Mouse (Mus musculus) stomach, postnatal 0 days (tissue): ENCODE measurements around the gene Rabggta. TPM values are rescaled to one million over a fixed set of nuclear protein-coding genes. Genes with fewer than 3 reads are reported as not detected.

Experiments used
- ATAC-seq: fragments of 200-750 bp; cut with Nextera tagmentation; 2 replicates; pipeline ENCODE4 v1.8.0; 2017; ENCODE audit not compliant: low FRiP score, low TSS enrichment
- DNase-seq: peaks from one replicate; pipeline ENCODE4 v3.0.0-alpha.2; 2016; ENCODE audit warnings: low spot score
- H3K27ac ChIP-seq: fragments of 300-500 bp; sonication (generic); replicated peaks from 2 replicates; pipeline ENCODE4 v1.5.1; 2014; ENCODE audit warnings: mild to moderate bottlenecking, control low read depth
- H3K27me3 ChIP-seq: fragments of 300-500 bp; sonication (generic); 2 replicates; pipeline ENCODE4 v1.6.1; 2014; ENCODE audit warnings: low read length; ENCODE audit not compliant: control insufficient read depth, insufficient read depth
- H3K36me3 ChIP-seq: fragments of 300-500 bp; sonication (generic); 2 replicates; pipeline ENCODE4 v1.6.1; 2014; ENCODE audit warnings: low read length, mixed read lengths; ENCODE audit not compliant: control insufficient read depth, insufficient read depth
- H3K4me1 ChIP-seq: fragments of 300-500 bp; sonication (generic); replicated peaks from 2 replicates; pipeline ENCODE4 v1.6.1; 2014; ENCODE audit warnings: antibody characterized with exemption; ENCODE audit not compliant: control insufficient read depth, insufficient read depth
- H3K4me2 ChIP-seq: fragments of 300-500 bp; sonication (generic); replicated peaks from 2 replicates; pipeline ENCODE4 v1.6.1; 2014; ENCODE audit warnings: low read depth, mild to moderate bottlenecking, control low read depth, moderate library complexity
- H3K4me3 ChIP-seq: fragments of 300-500 bp; sonication (generic); 2 replicates; pipeline ENCODE4 v1.5.1; 2014; ENCODE audit warnings: low read depth, low read length, control low read depth
- H3K9ac ChIP-seq: fragments of 300-500 bp; sonication (generic); 2 replicates; pipeline ENCODE4 v1.6.1; 2014; ENCODE audit warnings: mild to moderate bottlenecking, low read length, control low read depth, mixed read lengths
- H3K9me3 ChIP-seq: fragments of 300-500 bp; sonication (generic); 2 replicates; pipeline ENCODE4 v1.6.1; 2016; ENCODE audit warnings: low read length; ENCODE audit not compliant: control insufficient read depth
- CTCF ChIP-seq: IDR thresholded peaks from 2 replicates; pipeline ENCODE4 v1.5.1; 2016; ENCODE audit warnings: antibody characterized with exemption, low read depth, mild to moderate bottlenecking, moderate library complexity
- EP300 ChIP-seq: optimal IDR thresholded peaks from 2 replicates; pipeline ENCODE3; 2016; ENCODE audit warnings: antibody characterized with exemption
- WGBS: fragments of 180-500 bp; shearing (Covaris S2); extraction: QIAGEN DNeasy Blood & Tissue Kit; methylation state at CpG from one replicate; pipeline ENCODE4 v1.1.7; 2014; 5-methylcytosine and 5-hydroxymethylcytosine counted together
- polyA plus RNA-seq: library from polyadenylated mRNA; unstranded; fragments of >200 nt; fragmentation: Nextera tagmentation; extraction: Ambion mirVana; gene quantifications from 2 replicates; pipeline ENCODE4 v1.2.1, GENCODE M21; 2015

Rabggta gene
- polyA plus RNA-seq, 1 experiment from 2014 or later: 27.3 TPM

DNA sequence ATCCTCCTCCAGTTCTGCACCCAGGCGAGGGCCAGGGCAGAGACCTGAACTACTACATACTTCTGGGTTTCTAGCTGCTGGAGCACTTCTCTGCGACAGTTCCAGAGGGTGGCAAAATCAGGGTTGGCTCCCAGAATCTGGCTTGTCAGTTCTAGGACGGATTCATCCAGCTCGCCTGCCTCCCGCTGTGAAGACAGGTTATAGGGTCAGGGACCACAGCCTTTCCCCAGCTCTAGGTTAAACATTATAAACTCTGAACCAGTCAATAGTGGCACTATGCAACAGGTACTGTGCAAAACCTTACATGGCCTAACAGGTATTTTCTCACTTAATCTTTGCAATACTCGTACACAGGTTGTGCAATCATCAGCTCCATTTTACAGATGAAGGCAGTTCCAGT, 987 bp downstream of the Rabggta start:
- ATAC-seq (no peak), DNase-seq (no peak)
- Histone ChIP-seq H3K4me1 (no peaks in the 10 kb centered on the region), H3K36me3 (peaks cover 10% of the 10 kb centered on the region; the same call in 1 of the 2 replicates), H3K27ac (peak overlapping the region; percentile 92; the same call in 1 of the 2 replicates), H3K9ac (peak overlapping the region; percentile 82), H3K9me3 (no peaks in the 10 kb centered on the region), H3K4me3 (peak overlapping the region; percentile 81), H3K27me3 (no peaks in the 10 kb centered on the region), H3K4me2 (peak overlapping the region; percentile 70)
- TF ChIP-seq EP300: no peak
- TF ChIP-seq CTCF: no peak
- WGBS: 72% methylated on average over 6 of the region's 6 CpGs

DNA sequence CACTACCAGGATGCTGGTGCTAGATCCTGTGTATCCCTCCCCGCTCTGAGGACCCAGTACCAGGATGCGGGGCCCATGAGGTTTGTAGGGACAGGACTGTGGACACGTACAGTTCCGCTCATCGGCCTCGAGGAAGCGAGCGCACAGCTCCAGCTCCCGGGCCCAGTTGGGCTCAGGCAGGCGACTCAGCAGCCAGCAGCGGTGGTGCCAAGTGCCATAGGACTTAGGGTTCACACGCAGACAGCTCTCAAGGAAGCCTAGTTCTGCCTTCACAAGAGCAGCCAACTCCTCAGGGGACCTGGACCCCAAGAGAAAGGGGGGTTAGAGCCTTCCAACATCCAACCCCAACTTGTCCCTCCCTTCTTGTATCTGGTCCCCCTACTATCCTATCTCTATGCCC, 1.4 kb downstream of the Rabggta start:
- H3K9ac ChIP-seq: no peak overlapping the region
- 92% methylated on average over 12 of the region's 12 CpGs for WGBS
- ATAC-seq (no peak), DNase-seq (no peak)
- no peak overlapping the region for H3K4me2 ChIP-seq
- H3K36me3 ChIP-seq: peaks cover 11% of the 10 kb centered on the region; the same call in 1 of the 2 replicates
- no peaks in the 10 kb centered on the region for H3K9me3 ChIP-seq
- TF ChIP-seq CTCF (no peak), EP300 (no peak)
- no peaks in the 10 kb centered on the region for H3K4me1 ChIP-seq
- 0 out of 2 replicates have a peak overlapping the region, but pooled peaks have one; percentile 81 for H3K4me3 ChIP-seq
- no peaks in the 10 kb centered on the region for H3K27me3 ChIP-seq
- no peak overlapping the region for H3K27ac ChIP-seq

DNA sequence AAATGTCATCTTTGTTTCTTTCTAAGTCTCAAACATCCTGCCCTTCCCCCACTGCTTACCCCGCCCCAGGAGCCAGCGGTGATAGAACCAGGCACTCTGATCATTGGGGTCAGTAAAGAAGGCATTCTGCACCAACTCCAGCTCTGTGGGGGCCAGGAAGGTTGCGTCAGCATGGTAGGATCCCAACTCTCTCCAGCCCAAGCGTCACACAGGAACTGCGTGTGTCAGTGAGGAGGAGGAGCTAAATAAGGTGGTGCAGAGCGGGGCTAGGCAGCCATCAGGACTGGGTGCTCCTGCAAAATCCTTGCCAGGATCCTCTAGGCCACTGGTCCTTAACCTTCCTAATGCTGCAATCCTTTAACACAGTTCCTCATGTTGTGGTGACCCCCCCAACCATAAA, 2.3 kb downstream of the Rabggta start:
- no peak overlapping the region for H3K4me3 ChIP-seq
- ATAC-seq (no peak), DNase-seq (no peak)
- no peak overlapping the region for H3K4me2 ChIP-seq
- H3K27ac ChIP-seq: no peak overlapping the region
- 83% methylated on average over 6 of the region's 6 CpGs for WGBS
- H3K9ac ChIP-seq: no peak overlapping the region
- TF ChIP-seq CTCF: no peak
- TF ChIP-seq EP300: no peak
- H3K4me1 ChIP-seq: no peaks in the 10 kb centered on the region
- H3K36me3 ChIP-seq: peaks cover 11% of the 10 kb centered on the region; the same call in 1 of the 2 replicates
- no peaks in the 10 kb centered on the region for H3K27me3 ChIP-seq
- H3K9me3 ChIP-seq: no peaks in the 10 kb centered on the region

DNA sequence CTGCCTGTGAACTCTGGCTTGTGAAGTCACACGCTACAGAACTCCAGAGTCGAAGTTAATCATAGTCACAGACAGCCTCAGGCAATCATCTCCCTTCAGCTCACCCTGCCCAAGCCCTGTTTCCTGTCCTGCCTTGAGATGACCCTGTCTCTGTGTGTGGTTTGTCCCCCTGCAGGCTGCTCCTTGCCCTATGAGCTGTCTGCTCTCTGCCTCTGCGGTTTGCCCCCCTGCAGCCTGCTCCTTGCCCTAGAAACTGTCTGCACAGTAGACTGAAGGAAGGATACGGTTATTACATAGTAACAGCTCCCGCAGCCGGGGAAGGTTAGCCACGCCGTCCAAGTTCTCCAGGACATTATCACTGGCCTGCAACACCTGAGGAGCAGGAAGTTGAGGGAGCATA, 5.2 kb downstream of the Rabggta start:
- H3K9ac ChIP-seq: no peak overlapping the region
- no peaks in the 10 kb centered on the region for H3K9me3 ChIP-seq
- H3K27ac ChIP-seq: no peak overlapping the region
- no peak overlapping the region for H3K4me2 ChIP-seq
- H3K27me3 ChIP-seq: no peaks in the 10 kb centered on the region
- H3K4me1 ChIP-seq: peaks cover 3% of the 10 kb centered on the region; the same call in 1 of the 2 replicates
- DNase-seq: no peak
- H3K4me3 ChIP-seq: no peak overlapping the region
- TF ChIP-seq CTCF (no peak), EP300 (no peak)
- peaks cover 11% of the 10 kb centered on the region; the same call in 1 of the 2 replicates for H3K36me3 ChIP-seq
- 80% methylated on average over 8 of the region's 8 CpGs for WGBS
- ATAC-seq: no peak

DNA sequence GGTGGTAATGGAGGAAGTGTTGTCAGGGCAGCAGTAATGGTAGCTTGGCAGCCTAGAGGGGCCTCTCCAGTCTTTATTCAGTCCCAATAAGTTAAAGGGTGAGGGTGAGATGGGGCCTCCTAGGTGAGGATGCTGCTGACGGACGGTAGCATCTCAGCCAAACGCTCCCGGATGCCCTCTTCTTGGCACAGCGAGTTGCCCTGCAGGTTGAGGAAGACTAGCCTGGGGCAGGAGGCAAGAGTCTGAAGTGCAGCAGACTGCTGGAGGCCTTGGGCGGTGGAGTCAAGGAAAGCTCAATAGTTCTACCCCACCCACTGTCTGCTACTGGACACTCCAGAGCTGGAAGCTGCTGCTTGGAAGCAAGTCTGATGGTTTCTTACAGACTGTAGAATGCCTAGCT, 5.8 kb downstream of the Rabggta start:
- no peak overlapping the region for H3K9ac ChIP-seq

DNA sequence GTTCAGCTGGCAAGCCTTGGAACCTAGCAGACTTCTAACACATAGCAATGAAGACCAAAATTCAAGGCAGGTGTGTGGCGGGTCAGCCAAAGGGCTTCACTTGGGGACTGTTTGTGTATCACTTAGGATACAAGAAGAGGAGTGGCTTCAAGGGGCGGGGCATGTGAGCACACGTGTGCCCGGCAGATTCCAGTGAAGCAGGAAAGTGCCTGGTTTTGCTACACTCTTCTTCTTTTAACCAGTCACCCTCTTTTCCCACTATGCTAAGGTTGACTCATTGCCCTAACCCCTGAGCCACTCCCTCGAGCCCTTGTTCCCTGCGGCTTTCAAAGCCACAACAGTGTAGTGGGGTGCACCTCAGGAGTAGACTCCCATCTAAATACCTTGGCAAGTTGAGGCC, 7.2 kb downstream of the Rabggta start:
- Histone ChIP-seq H3K4me1 (peaks cover 3% of the 10 kb centered on the region; the same call in 1 of the 2 replicates), H3K4me3 (no peak overlapping the region), H3K9ac (no peak overlapping the region), H3K36me3 (peaks cover 11% of the 10 kb centered on the region; the same call in 1 of the 2 replicates), H3K9me3 (no peaks in the 10 kb centered on the region), H3K4me2 (no peak overlapping the region), H3K27me3 (no peaks in the 10 kb centered on the region), H3K27ac (peak overlapping the region; percentile 49; the same call in 1 of the 2 replicates)
- peak; percentile 62 for DNase-seq
- ATAC-seq: peak; percentile 74
- WGBS: 12% methylated on average over 6 of the region's 6 CpGs
- TF ChIP-seq EP300 (no peak), CTCF (no peak)

More for the DNA sequence above, 5.8 kb downstream of the Rabggta start:
- Histone ChIP-seq H3K9me3 (no peaks in the 10 kb centered on the region), H3K27ac (peak overlapping the region; percentile 53; the same call in 1 of the 2 replicates), H3K27me3 (no peaks in the 10 kb centered on the region), H3K4me3 (no peak overlapping the region), H3K4me1 (peaks cover 3% of the 10 kb centered on the region; the same call in 1 of the 2 replicates), H3K4me2 (no peak overlapping the region), H3K36me3 (peaks cover 11% of the 10 kb centered on the region; the same call in 1 of the 2 replicates)
- ATAC-seq (no peak), DNase-seq (no peak)
- TF ChIP-seq CTCF (no peak), EP300 (no peak)
- WGBS: 92% methylated on average over 6 of the region's 6 CpGs
